Mouse (Mus musculus) forebrain, postnatal 0 days (tissue): ENCODE data around the gene Prss57. TPM values are rescaled to one million over a fixed set of nuclear protein-coding genes. Genes with fewer than 3 reads are reported as not detected.

Source experiments
- ATAC-seq: fragments of 200-750 bp; cut with Nextera tagmentation; 2 replicates; pipeline ENCODE4 v1.8.0; 2017; ENCODE audit warnings: mild to moderate bottlenecking, moderate library complexity
- DNase-seq: peaks from one replicate; pipeline ENCODE4 v3.0.0-alpha.2; 2015
- H3K27ac ChIP-seq: fragments of 300-500 bp; sonication (generic); 2 replicates; pipeline ENCODE4 v1.5.1; 2014; ENCODE audit warnings: low read depth, mild to moderate bottlenecking, antibody characterized with exemption, low read length, moderate library complexity, mixed read lengths
- H3K27me3 ChIP-seq: fragments of 300-500 bp; sonication (generic); 2 replicates; pipeline ENCODE4 v1.6.1; 2014; ENCODE audit warnings: mild to moderate bottlenecking, low read length, mixed read lengths; ENCODE audit not compliant: insufficient read depth
- H3K36me3 ChIP-seq: fragments of 300-500 bp; sonication (generic); 2 replicates; pipeline ENCODE4 v1.6.1; 2014; ENCODE audit warnings: mild to moderate bottlenecking, moderate library complexity; ENCODE audit not compliant: insufficient read depth
- H3K4me1 ChIP-seq: fragments of 300-500 bp; sonication (generic); 2 replicates; pipeline ENCODE4 v1.6.1; 2014; ENCODE audit warnings: antibody characterized with exemption; ENCODE audit not compliant: insufficient read depth
- H3K4me2 ChIP-seq: fragments of 300-500 bp; sonication (generic); 2 replicates; pipeline ENCODE4 v1.6.1; 2014; ENCODE audit warnings: low read depth, mild to moderate bottlenecking, moderate library complexity
- H3K4me3 ChIP-seq: fragments of 300-500 bp; sonication (generic); 2 replicates; pipeline ENCODE4 v1.5.1; 2014; ENCODE audit warnings: low read depth, low read length, mixed read lengths
- H3K9ac ChIP-seq: fragments of 300-500 bp; sonication (generic); 2 replicates; pipeline ENCODE4 v1.6.1; 2014; ENCODE audit warnings: mild to moderate bottlenecking
- H3K9me3 ChIP-seq: fragments of 300-500 bp; sonication (generic); 2 replicates; pipeline ENCODE4 v1.6.1; 2016; ENCODE audit warnings: low read length
- CTCF ChIP-seq: sonication (generic); IDR thresholded peaks from 2 replicates; pipeline ENCODE4 v1.5.1; 2016; ENCODE audit warnings: antibody characterized with exemption, control low read depth, low read depth
- WGBS: fragments of 180-500 bp; shearing (Covaris S2); extraction: QIAGEN DNeasy Blood & Tissue Kit; methylation state at CpG from one replicate; pipeline ENCODE4 v1.1.7; 2014; 5-methylcytosine and 5-hydroxymethylcytosine counted together
- polyA plus RNA-seq: library from polyadenylated mRNA; unstranded; fragments of >200 nt; fragmentation: Nextera tagmentation; extraction: Ambion mirVana; gene quantifications from 2 replicates; pipeline ENCODE4 v1.2.1, GENCODE M21; 2015
- total RNA-seq: library from RNA; depleted of rRNA; stranded (reverse); fragments of >200 nt; gene quantifications from 2 replicates; pipeline ENCODE4 v1.2.3, GENCODE M21; 2014

Prss57 gene
- total and polyA plus RNA-seq, 2 experiments from 2014 or later = 0.35 TPM; not detected in 1

GRCm38 (mm10) chr10:79793051-79793737 is 2.4 kb upstream of the Prss57 start, which contains the start of gene Palm:
Gene Palm, plus strand, starts transcription at chr10:79793572.
- Histone ChIP-seq H3K4me2 (peak within 1 kb of the TSS; percentile 88), H3K27ac (peak within 1 kb of the TSS; percentile 94), H3K27me3 (no peaks in the 10 kb centered on the region), H3K36me3 (no peaks in the 10 kb centered on the region), H3K4me3 (peak within 1 kb of the TSS; percentile 92), H3K9me3 (no peaks in the 10 kb centered on the region), H3K4me1 (peaks cover 15% of the 10 kb centered on the region; the same call in 1 of the 2 replicates), H3K9ac (peak within 1 kb of the TSS; percentile 98)
- ATAC-seq (peak; percentile 85), DNase-seq (peak; percentile 89)
- WGBS = 6% methylated on average over 47 of the region's 51 CpGs
- peak; percentile 91 for TF ChIP-seq CTCF

- DNase-seq = no peak
- ATAC-seq = no peak
- no peaks in the 10 kb centered on the region for H3K27me3 ChIP-seq
- H3K4me2 ChIP-seq = peak overlapping the region; percentile 88; the same call in 1 of the 2 replicates
- H3K4me1 ChIP-seq = peaks cover 15% of the 10 kb centered on the region; the same call in 1 of the 2 replicates
- H3K36me3 ChIP-seq = no peaks in the 10 kb centered on the region
- no peak overlapping the region for H3K27ac ChIP-seq
- H3K9ac ChIP-seq = no peak overlapping the region
- TF ChIP-seq CTCF = no peak
- peak overlapping the region; percentile 92; the same call in 1 of the 2 replicates for H3K4me3 ChIP-seq
- 83% methylated on average over 5 of the region's 5 CpGs for WGBS
- H3K9me3 ChIP-seq = no peaks in the 10 kb centered on the region
These were observed 1.7 kb upstream of the Prss57 start for GRCm38 (mm10) chr10:79792339-79793040.

GRCm38 (mm10) chr10:79789581-79789980 is 1.2 kb downstream of the Prss57 start:
- Histone ChIP-seq H3K9ac (no peak overlapping the region), H3K27me3 (no peaks in the 10 kb centered on the region; the same call in 1 of the 2 replicates), H3K36me3 (no peaks in the 10 kb centered on the region), H3K4me2 (no peak overlapping the region), H3K4me3 (no peak overlapping the region), H3K4me1 (no peaks in the 10 kb centered on the region), H3K27ac (no peak overlapping the region), H3K9me3 (no peaks in the 10 kb centered on the region)
- DNase-seq (no peak), ATAC-seq (no peak)
- WGBS = 61% methylated on average over 2 of the region's 2 CpGs
- TF ChIP-seq CTCF = no peak

GRCm38 (mm10) chr10:79788386-79789158 is 2.2 kb downstream of the Prss57 start:
- WGBS = 39% methylated on average over 7 of the region's 7 CpGs
- no peak overlapping the region for H3K27ac ChIP-seq
- peak; percentile 87 for DNase-seq
- no peaks in the 10 kb centered on the region for H3K9me3 ChIP-seq
- H3K4me2 ChIP-seq = no peak overlapping the region
- no peaks in the 10 kb centered on the region for H3K36me3 ChIP-seq
- H3K9ac ChIP-seq = no peak overlapping the region
- no peak overlapping the region for H3K4me3 ChIP-seq
- TF ChIP-seq CTCF = peak; percentile 88
- no peaks in the 10 kb centered on the region for H3K4me1 ChIP-seq
- ATAC-seq = no peak
- H3K27me3 ChIP-seq = no peaks in the 10 kb centered on the region; the same call in 1 of the 2 replicates

- Histone ChIP-seq H3K4me2 (no peak overlapping the region), H3K27me3 (no peaks in the 10 kb centered on the region; the same call in 1 of the 2 replicates), H3K9ac (no peak overlapping the region), H3K4me1 (no peaks in the 10 kb centered on the region), H3K4me3 (no peak overlapping the region), H3K36me3 (no peaks in the 10 kb centered on the region), H3K9me3 (no peaks in the 10 kb centered on the region), H3K27ac (no peak overlapping the region)
- TF ChIP-seq CTCF = peak; percentile 50
- DNase-seq = no peak
- ATAC-seq = no peak
- 41% methylated on average over 27 of the region's 27 CpGs for WGBS
These were observed 6.6 kb downstream of the Prss57 start for GRCm38 (mm10) chr10:79783920-79784800.

GRCm38 (mm10) chr10:79783050-79783449 is 7.7 kb downstream of the Prss57 start:
- no peak for ATAC-seq
- 65% methylated on average over 7 of the region's 7 CpGs for WGBS
- no peaks in the 10 kb centered on the region for H3K9me3 ChIP-seq
- H3K36me3 ChIP-seq = no peaks in the 10 kb centered on the region
- no peaks in the 10 kb centered on the region for H3K4me1 ChIP-seq
- H3K27ac ChIP-seq = no peak overlapping the region
- H3K4me2 ChIP-seq = no peak overlapping the region
- DNase-seq = no peak
- TF ChIP-seq CTCF = peak; percentile 47
- no peak overlapping the region for H3K9ac ChIP-seq
- no peaks in the 10 kb centered on the region; the same call in 1 of the 2 replicates for H3K27me3 ChIP-seq
- no peak overlapping the region for H3K4me3 ChIP-seq
